Mouse (Mus musculus): ENCODE data around the gene Agbl4.

DNA sequence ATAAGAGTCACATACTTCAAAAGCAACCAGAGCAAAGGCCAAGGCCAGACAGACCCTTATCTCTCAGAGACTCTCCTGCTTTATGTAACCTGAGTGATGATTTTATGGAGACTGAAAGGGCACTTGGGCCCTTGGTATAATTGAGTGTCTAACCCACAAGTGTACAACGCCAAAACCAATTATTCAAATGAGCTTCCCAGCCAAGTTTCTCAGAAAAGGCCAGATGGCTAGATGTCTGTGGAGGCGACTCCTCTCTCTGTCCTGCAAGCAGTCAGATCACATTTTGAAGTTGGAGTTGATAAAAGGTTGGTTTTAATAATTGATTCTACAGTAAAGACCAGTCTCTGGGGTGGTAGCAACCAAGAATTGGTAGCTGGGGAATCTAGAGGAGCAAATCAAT is 1158.0 kb downstream of the Agbl4 start:
- TF ChIP-seq MAFK (IDR thresholded peaks at IDR 0.05; ENCODE audit: borderline replicate concordance, low read depth, low read length) (no peak), CHD2 (IDR thresholded peaks at IDR 0.05; ENCODE audit: low read length) (no peak)
